Mouse (Mus musculus) cerebellum, adult 11-12 months (tissue): ENCODE results near the gene Trappc3.
"Not testable (repeated sequence)": the region's sequence is repeated elsewhere in the genome, so short reads cannot be mapped to it uniquely, and the experiment has no call there.

ENCODE experiments used
- DNase-seq: peaks from one replicate; pipeline ENCODE4 v3.0.0; 2022

The Trappc3 gene

GRCm38 (mm10) chr4:126262119-126262807 is at the start of gene Trappc3:
Gene Trappc3, plus strand, starts transcription at chr4:126262325.
- DNase-seq: peak; percentile 100

GRCm38 (mm10) chr4:126217771-126218170 is 44.4 kb upstream of the Trappc3 start:
- DNase-seq: no peak

GRCm38 (mm10) chr4:126219540-126219939 is 42.6 kb upstream of the Trappc3 start:
- not testable (repeated sequence) for DNase-seq

- no peak for DNase-seq
These were observed 42.1 kb upstream of the Trappc3 start for GRCm38 (mm10) chr4:126220045-126220444.

- DNase-seq: no peak
These were observed 39.5 kb upstream of the Trappc3 start for GRCm38 (mm10) chr4:126222631-126223030.

GRCm38 (mm10) chr4:126226640-126227039 is 35.5 kb upstream of the Trappc3 start:
- DNase-seq: no peak

GRCm38 (mm10) chr4:126227077-126227761 is 34.9 kb upstream of the Trappc3 start:
- DNase-seq: peak; percentile 85

GRCm38 (mm10) chr4:126228144-126228543 is 34.0 kb upstream of the Trappc3 start:
- peak; percentile 30 for DNase-seq

- DNase-seq: peak; percentile 37
These were observed 32.2 kb upstream of the Trappc3 start for GRCm38 (mm10) chr4:126229900-126230299.

- peak; percentile 31 for DNase-seq
These were observed 28.3 kb upstream of the Trappc3 start for GRCm38 (mm10) chr4:126233676-126234308.

GRCm38 (mm10) chr4:126234496-126235175 is 27.5 kb upstream of the Trappc3 start:
- peak; percentile 38 for DNase-seq

- DNase-seq: no peak
These were observed 26.9 kb upstream of the Trappc3 start for GRCm38 (mm10) chr4:126235191-126235590.

- peak; percentile 30 for DNase-seq
These were observed 25.5 kb upstream of the Trappc3 start for GRCm38 (mm10) chr4:126236467-126237280.

GRCm38 (mm10) chr4:126237721-126238242 is 24.3 kb upstream of the Trappc3 start:
- DNase-seq: peak; percentile 26

- peak; percentile 12 for DNase-seq
These were observed 22.2 kb upstream of the Trappc3 start for GRCm38 (mm10) chr4:126239862-126240475.

GRCm38 (mm10) chr4:126241956-126242355 is 20.2 kb upstream of the Trappc3 start:
- DNase-seq: peak; percentile 66

- DNase-seq: peak; percentile 72
These were observed 19.6 kb upstream of the Trappc3 start for GRCm38 (mm10) chr4:126242510-126242909.

- DNase-seq: no peak
These were observed 15.8 kb upstream of the Trappc3 start for GRCm38 (mm10) chr4:126246202-126246889.

GRCm38 (mm10) chr4:126248261-126248868 is 13.8 kb upstream of the Trappc3 start:
- DNase-seq: no peak

GRCm38 (mm10) chr4:126250659-126251058 is 11.5 kb upstream of the Trappc3 start:
- no peak for DNase-seq
